Mouse (Mus musculus) lung, embryonic 16.5 days (tissue): Measurements from ENCODE around the gene Slc26a5. TPM values are rescaled to one million over a fixed set of nuclear protein-coding genes. Genes with fewer than 3 reads are reported as not detected.

Experiments
- polyA plus RNA-seq: library from polyadenylated mRNA; unstranded; fragments of >200 nt; fragmentation: Nextera tagmentation; extraction: Ambion mirVana; gene quantifications from 2 replicates; pipeline ENCODE4 v1.2.1, GENCODE M21; 2015

The Slc26a5 gene
- polyA plus RNA-seq, 1 experiment from 2014 or later, result 0.14 TPM

Other genes starting within 250 kb of the Slc26a5 start
- 0.97 and 1.6 TPM in 2 replicates for gene Fbxl13, start 220.0 kb downstream of the Slc26a5 start, polyA plus RNA-seq
- gene Armc10, start 219.8 kb downstream of the Slc26a5 start, polyA plus RNA-seq, result 44.6 and 45.3 TPM in 2 replicates
- 4.7 and 5.5 TPM in 2 replicates for gene Napepld, start 164.2 kb downstream of the Slc26a5 start, polyA plus RNA-seq
- gene Pmpcb, start 128.5 kb downstream of the Slc26a5 start, polyA plus RNA-seq, result 74.2 and 76.1 TPM in 2 replicates
- gene Dnajc2, start 80.4 kb downstream of the Slc26a5 start, polyA plus RNA-seq, result 50.0 and 55.1 TPM in 2 replicates
- gene Psmc2, start 80.3 kb downstream of the Slc26a5 start, polyA plus RNA-seq, result 163 and 169 TPM in 2 replicates